Mouse (Mus musculus) adrenal gland, adult 18-20 months (tissue): Measurements from ENCODE around the gene Rbl2. TPM values are rescaled to one million over a fixed set of nuclear protein-coding genes. Genes with fewer than 3 reads are reported as not detected.
A peak's percentile ranks its signal among the peaks of the same experiment; 100 is the strongest.

Experiments
- DNase-seq, 2 experiments: peaks; one replicate each; pipeline ENCODE4 v3.0.0; 2021 to 2022; ENCODE audit warnings: low spot score in 2 of 2
- long read RNA-seq, 2 experiments: library from polyadenylated mRNA; stranded (forward); transcript quantifications; one replicate each; pipeline ENCODE4 v2.0.0; 2021
- total RNA-seq, 2 experiments: library from RNA; stranded (reverse); gene quantifications; 1 replicate in 1 of 2; 2 replicates in 1 of 2; pipeline ENCODE4 v1.2.3; 2021

The Rbl2 gene
- 10 to 100 TPM; 32.7 to 45.8 TPM for total RNA-seq
- long read RNA-seq, experiment 1, full-length matches to known transcripts: 18 of 24 reads
- long read RNA-seq, experiment 1, partial matches to known transcripts: 5 of 24 reads
- long read RNA-seq, experiment 1, other reads (novel, unspliced or antisense): 1 of 24 reads
- long read RNA-seq, experiment 2, full-length matches to known transcripts: 6 of 18 reads
- long read RNA-seq, experiment 2, partial matches to known transcripts: 11 of 18 reads
- long read RNA-seq, experiment 2, other reads (novel, unspliced or antisense): 1 of 18 reads

GRCm38 (mm10) chr8:91069834-91070233 lies at the start of gene Rbl2:
Gene Rbl2, plus strand, starts transcription at chr8:91070057.
- DNase-seq: peak; percentile 94

- DNase-seq: no peak
Observed at GRCm38 (mm10) chr8:91034417-91034816, 35.4 kb upstream of the Rbl2 start.

- DNase-seq: no peak
Observed at GRCm38 (mm10) chr8:91036905-91037304, 33.0 kb upstream of the Rbl2 start.

GRCm38 (mm10) chr8:91038637-91039036 lies 31.2 kb upstream of the Rbl2 start:
- DNase-seq: no peak

GRCm38 (mm10) chr8:91046370-91046769 lies 23.5 kb upstream of the Rbl2 start:
- DNase-seq: no peak

GRCm38 (mm10) chr8:91051037-91051436 lies 18.8 kb upstream of the Rbl2 start:
- peak; percentile 54 to 70 for DNase-seq

GRCm38 (mm10) chr8:91054418-91054817 lies 15.4 kb upstream of the Rbl2 start:
- DNase-seq: no peak

GRCm38 (mm10) chr8:91056848-91057247 lies 13.0 kb upstream of the Rbl2 start:
- no peak for DNase-seq

- no peak for DNase-seq
Observed at GRCm38 (mm10) chr8:91059086-91059578, 10.7 kb upstream of the Rbl2 start.

GRCm38 (mm10) chr8:91059884-91060510 lies 9.9 kb upstream of the Rbl2 start:
- DNase-seq: no peak

- no peak for DNase-seq
Observed at GRCm38 (mm10) chr8:91060555-91061471, 9.0 kb upstream of the Rbl2 start.

- DNase-seq: no peak
Observed at GRCm38 (mm10) chr8:91065179-91065578, 4.7 kb upstream of the Rbl2 start.

GRCm38 (mm10) chr8:91069407-91069806 lies 450 bp upstream of the Rbl2 start:
- peak in 1 of 2 experiments; percentile 26 for DNase-seq

GRCm38 (mm10) chr8:91070275-91070859 lies 510 bp downstream of the Rbl2 start:
- peak; percentile 59 to 64 for DNase-seq

- no peak for DNase-seq
Observed at GRCm38 (mm10) chr8:91077077-91077867, 7.4 kb downstream of the Rbl2 start.

- no peak for DNase-seq
Observed at GRCm38 (mm10) chr8:91079678-91080077, 9.8 kb downstream of the Rbl2 start.

GRCm38 (mm10) chr8:91081911-91082310 lies 12.1 kb downstream of the Rbl2 start:
- DNase-seq: no peak

- no peak for DNase-seq
Observed at GRCm38 (mm10) chr8:91082428-91082827, 12.6 kb downstream of the Rbl2 start.

- DNase-seq: no peak
Observed at GRCm38 (mm10) chr8:91088452-91088851, 18.6 kb downstream of the Rbl2 start.

GRCm38 (mm10) chr8:91089601-91090000 lies 19.7 kb downstream of the Rbl2 start:
- DNase-seq: no peak
